Mouse (Mus musculus) G1E (cell line): ENCODE data around the gene Tec.

Source experiments
- CTCF ChIP-seq: IDR thresholded peaks from 2 replicates; pipeline ENCODE4 v1.5.1; 2012; ENCODE audit warnings: low read depth, low read length, inconsistent platforms, mixed read lengths
- GATA1 ChIP-seq: IDR thresholded peaks from 2 replicates; pipeline ENCODE4 v1.6.1; 2012; ENCODE audit warnings: borderline replicate concordance, low read length, inconsistent platforms, mixed read lengths
- POLR2AphosphoS5 ChIP-seq: IDR thresholded peaks from 2 replicates; pipeline ENCODE4 v1.6.1; 2012; ENCODE audit warnings: low read depth, low read length, inconsistent platforms; ENCODE audit not compliant: insufficient replicate concordance
- TAL1 ChIP-seq: conservative IDR thresholded peaks from 2 replicates; pipeline ENCODE4 v1.6.1; 2012; ENCODE audit warnings: low read depth, low read length, inconsistent platforms, mixed read lengths

DNA sequence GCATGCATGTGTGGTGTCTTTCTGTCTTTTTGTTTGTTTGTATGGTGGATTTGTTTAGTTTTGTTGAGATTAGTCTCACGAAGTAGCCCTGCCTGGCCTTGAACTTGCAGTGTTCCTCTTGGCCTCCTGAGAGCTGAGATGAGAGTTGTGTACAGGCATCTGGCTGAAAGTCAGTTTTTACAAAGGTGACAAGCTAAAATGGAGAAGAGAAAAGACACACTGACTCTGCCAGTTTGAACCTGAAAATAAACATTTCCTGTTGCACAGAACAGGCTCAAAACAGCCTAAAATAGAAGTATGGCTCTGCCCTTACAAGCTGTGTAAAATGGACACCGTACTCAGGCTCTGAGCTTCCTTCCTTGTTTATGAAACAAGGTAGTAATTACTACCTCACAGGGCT, 14.9 kb downstream of the Tec start:
- no peak for TF ChIP-seq CTCF
- TF ChIP-seq GATA1 = no peak
- TF ChIP-seq TAL1 = no peak
- TF ChIP-seq POLR2AphosphoS5 = no peak
